In genomic region chr11:107479053-107479861, GRCm38 (mm10) we compare ENCODE assay signal across 8 mouse cellular contexts. TPM values are rescaled to one million over a fixed set of nuclear protein-coding genes. Genes with fewer than 3 reads are reported as not detected.
A peak's percentile ranks its signal among the peaks of the same experiment; 100 is the strongest.
DNase-seq lines count a peak whose midpoint lies in the region; ATAC-seq lines count a peak whose summit lies in the region.

TSS of gene Psmd12 (plus strand) at chr11:107479484.

- H3K4me3 ChIP-seq in hindbrain, embryonic 16.5 days (ENCODE audit: low read length): peak within 1 kb of the TSS; percentile 95
- H3K4me3 ChIP-seq in macrophage (ENCODE audit: inconsistent target): peak within 1 kb of the TSS; percentile 91

- no peaks in the 10 kb centered on the region for H3K36me3 ChIP-seq in hindbrain, embryonic 16.5 days (ENCODE audit: control insufficient read depth, insufficient read depth, low read length)
- H3K36me3 ChIP-seq in macrophage (ENCODE audit: inconsistent target): 0 out of 2 replicates have a peak, but pooled peaks cover 2% of the 10 kb centered on the region

- peaks cover 50% of the 10 kb centered on the region for H3K79me2 ChIP-seq in macrophage (ENCODE audit: inconsistent target)

- H3K27ac ChIP-seq in hindbrain, embryonic 16.5 days (ENCODE audit: low read depth, low read length): peak within 1 kb of the TSS; percentile 86
- H3K27ac ChIP-seq in macrophage: peak within 1 kb of the TSS; percentile 68

- ATAC-seq in hindbrain, embryonic 16.5 days: peak; percentile 99

- H3K4me2 ChIP-seq in hindbrain, embryonic 16.5 days (ENCODE audit: low read length): peak within 1 kb of the TSS; percentile 95

- peak; percentile 95 for DNase-seq in WW6 (ENCODE audit: low read depth, low spot score)
- peak; percentile 87 to 95 for DNase-seq in cerebellum, postnatal 4 days (ENCODE audit: low spot score in 2 of 2)
- peak; percentile 96 for DNase-seq in gastrocnemius, adult 18-20 months (ENCODE audit: low spot score)
- peak; percentile 92 to 95 for DNase-seq in left cerebral cortex, adult 18-20 months (ENCODE audit: low spot score in 2 of 2)
- peak; percentile 94 for DNase-seq in right cerebral cortex, adult 18-20 months
- DNase-seq in urinary bladder, postnatal 10 days (ENCODE audit: low spot score): peak; percentile 81

- peak within 1 kb of the TSS; percentile 97 for H3K9ac ChIP-seq in hindbrain, embryonic 16.5 days (ENCODE audit: low read depth, low read length)

- H3K27me3 ChIP-seq in hindbrain, embryonic 16.5 days (replicated peaks; ENCODE audit: control insufficient read depth, insufficient read depth, low read length): no peaks in the 10 kb centered on the region

- H3K4me1 ChIP-seq in hindbrain, embryonic 16.5 days (ENCODE audit: control insufficient read depth, insufficient read depth, low read depth, low read length): peaks cover 16% of the 10 kb centered on the region

- H3K9me3 ChIP-seq in hindbrain, embryonic 16.5 days (ENCODE audit: control insufficient read depth, low read length): no peaks in the 10 kb centered on the region

- WGBS in hindbrain, embryonic 16.5 days: under 1% methylated on average over 45 of the region's 51 CpGs
- under 1% methylated on average over 51 of the region's 51 CpGs for WGBS in macrophage (ENCODE audit: missing documents)

RNA-seq across cellular contexts. Expression of gene Psmd12, which starts in this region (rescaled TPM):
- total RNA-seq in gastrocnemius, adult 18-20 months (2021): 100 to 1,000 TPM; 101 to 110 TPM
- 149 and 157 TPM in 2 replicates for polyA plus RNA-seq in hindbrain, embryonic 16.5 days (2015; fragmentation: Nextera tagmentation; extraction: Ambion mirVana)
- 10 to 100 TPM; 74.1 to 75.1 TPM for total RNA-seq in left cerebral cortex, adult 18-20 months (2021)
- 10 to 100 TPM; 19.1 to 51.0 (median 37.6) TPM for total RNA-seq in macrophage (2018; cell fraction: chromatin; rRNA removed)
- 10 to 100 TPM; 44.9 to 69.9 (median 58.1) TPM for total RNA-seq in macrophage (2018; cell fraction: cytosol; rRNA removed)
- total RNA-seq in macrophage (2018; cell fraction: nucleus; rRNA removed): 10 to 100 TPM; 22.7 to 54.8 (median 34.9) TPM
- polyA plus RNA-seq in macrophage (2018): 51.5 to 101 TPM (median 97.5 TPM) in 3 replicates

Comparison
In these comparisons a context has a peak if more than half of its experiments do, and no peak if none do; other contexts are left out.
1. Peak in every context shown above with its lines: DNase-seq, ATAC-seq, H3K4me3 ChIP-seq and H3K27ac ChIP-seq.